Mouse (Mus musculus) left cerebral cortex, adult 11 months (tissue): ENCODE data around the gene Fes.
"Not testable (repeated sequence)": the region's sequence is repeated elsewhere in the genome, so short reads cannot be mapped to it uniquely, and the experiment has no call there.

Experiments
- DNase-seq: peaks from one replicate; pipeline ENCODE4 v3.0.0; 2022; ENCODE audit warnings: low spot score

The Fes gene

DNA sequence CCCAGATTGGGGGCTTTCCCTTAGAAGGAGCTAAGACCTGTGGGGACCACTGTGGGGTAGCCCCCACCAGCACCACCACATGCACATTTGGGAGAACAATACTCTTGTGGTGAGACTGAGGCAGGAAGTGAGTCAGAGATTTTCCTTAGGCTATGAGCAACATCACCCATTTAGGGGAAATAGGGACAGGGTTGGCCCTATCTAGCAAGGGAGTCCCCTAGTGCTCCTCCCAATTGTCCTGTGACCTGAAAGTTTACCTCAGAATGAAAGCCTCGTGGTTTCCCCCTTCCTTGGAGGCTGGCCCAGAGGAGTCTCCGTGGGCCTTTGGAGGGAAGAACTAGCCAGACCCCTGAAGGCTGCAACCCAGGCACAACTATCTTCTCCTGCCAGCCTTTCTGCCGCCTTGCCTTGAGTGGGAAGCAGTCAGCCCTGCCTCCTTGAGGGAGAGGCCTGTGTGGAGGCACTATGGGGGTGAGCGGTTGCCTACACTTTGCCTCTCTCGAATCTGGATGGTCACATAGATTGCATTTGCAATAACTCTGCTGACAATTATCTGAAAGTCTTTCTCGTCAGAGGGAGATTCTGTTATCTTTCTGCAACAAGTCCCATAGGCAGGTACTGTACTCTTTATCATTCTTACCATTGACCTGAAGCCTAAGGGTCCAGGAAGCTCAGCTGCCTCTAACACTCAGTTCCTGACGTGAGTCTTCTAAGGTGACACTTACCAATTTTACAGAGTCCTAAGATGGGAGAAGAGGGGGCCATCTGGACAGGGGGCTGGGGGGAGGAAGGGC is 16.6 kb upstream of the Fes start:
- no peak for DNase-seq

DNA sequence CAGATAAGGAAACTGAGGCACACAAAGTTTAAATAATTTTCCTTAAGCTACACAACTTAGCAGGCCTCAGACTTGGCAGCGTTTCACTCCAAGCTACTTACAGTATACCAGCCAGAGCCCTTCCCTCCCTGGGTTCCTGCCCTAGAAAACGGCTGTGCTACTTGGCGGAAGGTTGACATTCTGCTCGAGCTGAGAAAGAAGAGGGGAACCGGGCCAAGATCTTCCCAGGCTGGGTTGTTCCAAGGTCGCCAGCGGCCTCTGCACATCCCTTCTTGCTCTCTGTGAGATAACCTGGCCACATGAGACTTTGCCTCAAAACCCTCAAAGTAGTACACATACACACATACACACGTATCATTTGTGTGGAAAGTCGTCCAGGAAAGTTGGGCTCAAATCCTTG is 15.8 kb upstream of the Fes start:
- no peak for DNase-seq

DNA sequence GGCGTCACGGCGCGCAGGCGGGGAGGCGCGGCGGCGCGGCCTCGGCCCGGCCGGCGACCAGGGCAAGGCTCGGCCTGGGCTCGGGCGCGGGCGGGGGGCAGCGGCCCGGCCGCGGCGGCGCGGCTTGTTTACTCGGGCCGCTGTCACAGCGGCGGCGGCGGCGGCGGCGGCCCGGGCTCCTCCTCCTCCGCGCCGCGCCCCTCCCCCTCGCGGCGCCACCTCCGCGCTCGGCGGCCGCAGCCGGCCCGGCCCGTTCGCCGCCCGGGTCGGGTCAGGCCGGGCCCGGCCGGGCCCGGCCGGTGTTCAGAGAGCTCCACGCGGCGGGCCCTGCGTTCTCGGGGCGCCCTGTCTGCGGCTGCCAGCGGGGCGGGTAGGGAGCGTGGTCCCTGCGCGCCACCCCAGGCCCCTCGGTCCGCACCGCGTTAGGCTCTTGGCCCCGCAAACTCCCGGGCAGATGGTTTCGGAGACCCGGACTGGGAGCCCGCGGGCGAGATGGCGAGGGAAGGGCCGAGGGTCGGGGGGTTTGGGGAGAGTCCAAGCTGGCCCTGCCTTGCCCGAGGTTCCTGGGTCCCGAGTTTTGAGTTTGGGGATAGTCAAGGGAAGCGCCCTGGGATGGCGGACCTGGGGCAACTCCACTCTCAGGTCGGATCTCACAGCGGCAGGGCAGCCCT is 15.0 kb upstream of the Fes start:
- DNase-seq, result no peak

DNA sequence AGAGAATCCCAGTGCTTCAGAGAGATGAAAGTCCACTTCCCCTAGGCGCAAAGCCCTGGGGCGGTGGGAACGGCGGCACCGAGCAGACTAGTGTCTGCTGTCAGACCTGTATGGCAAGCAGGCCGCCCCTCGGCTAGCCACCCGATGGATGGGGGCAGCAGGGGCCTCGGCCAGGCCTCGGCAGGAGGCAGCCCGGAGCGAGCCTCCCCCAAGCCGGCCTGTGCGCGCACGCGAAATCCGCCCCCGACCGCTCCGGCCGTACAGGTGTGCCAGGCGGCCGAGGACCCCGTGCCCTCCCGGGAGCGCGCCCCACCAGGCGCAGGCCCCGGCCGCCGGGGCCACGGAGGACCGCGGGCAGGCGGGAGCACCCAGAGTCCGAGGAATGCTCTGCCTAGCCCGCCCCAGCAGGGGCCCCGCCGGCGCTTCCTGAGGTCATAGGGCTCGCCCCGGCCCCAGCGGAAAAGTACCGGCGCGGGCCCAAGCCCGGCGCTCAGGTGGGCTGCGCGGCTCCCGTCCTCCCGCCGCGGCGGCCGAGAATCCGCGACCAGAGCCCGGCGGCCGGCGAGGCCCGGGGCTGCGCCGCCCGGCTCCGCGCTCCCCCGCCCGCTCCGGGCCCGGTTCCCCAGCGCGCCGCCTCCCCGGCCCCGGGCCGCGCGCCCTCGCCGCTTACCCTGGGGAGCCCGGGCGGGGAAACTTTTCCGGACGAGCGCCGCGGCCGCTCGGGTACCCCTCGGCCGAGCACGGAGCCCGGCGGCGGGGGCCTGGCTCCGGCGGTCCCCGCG is 14.3 kb upstream of the Fes start:
- DNase-seq, result no peak

DNA sequence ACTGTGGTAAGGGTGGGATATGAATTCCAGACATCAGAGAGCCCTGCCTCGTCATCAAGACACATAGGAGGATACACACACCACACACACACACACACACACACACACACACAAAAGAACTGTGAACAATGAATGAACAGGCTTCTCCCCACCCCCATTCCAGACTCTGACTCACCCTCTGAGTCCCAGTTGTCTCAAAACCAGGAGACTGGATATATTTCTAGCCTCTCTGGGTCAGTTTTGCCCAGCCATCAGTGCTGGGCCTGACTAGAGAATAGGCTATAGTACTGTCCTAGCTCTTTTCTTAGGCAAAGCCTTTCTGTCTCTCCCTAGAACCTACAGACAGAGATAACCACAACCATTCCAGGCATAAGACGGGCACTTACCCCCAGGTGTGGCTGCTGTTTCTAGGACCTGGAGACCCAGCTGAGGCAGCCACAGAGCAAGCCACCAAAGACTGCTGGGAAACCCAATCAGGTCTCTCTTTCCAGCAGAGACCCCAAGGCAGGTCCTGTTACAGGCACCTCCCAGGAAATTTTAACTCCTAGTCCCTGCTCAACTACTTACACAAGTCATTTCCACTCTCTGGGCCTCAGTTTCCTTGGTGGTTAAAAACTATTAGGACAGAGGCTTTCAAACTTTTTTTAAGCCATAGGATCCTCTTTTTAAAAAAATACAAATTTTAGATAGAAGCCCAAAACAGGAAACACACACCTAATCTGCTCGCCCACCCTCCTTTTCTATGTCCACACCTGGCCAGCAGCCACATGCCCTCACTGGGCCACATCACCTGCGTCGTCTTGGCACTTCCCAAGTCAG is 13.5 kb upstream of the Fes start:
- no peak for DNase-seq

DNA sequence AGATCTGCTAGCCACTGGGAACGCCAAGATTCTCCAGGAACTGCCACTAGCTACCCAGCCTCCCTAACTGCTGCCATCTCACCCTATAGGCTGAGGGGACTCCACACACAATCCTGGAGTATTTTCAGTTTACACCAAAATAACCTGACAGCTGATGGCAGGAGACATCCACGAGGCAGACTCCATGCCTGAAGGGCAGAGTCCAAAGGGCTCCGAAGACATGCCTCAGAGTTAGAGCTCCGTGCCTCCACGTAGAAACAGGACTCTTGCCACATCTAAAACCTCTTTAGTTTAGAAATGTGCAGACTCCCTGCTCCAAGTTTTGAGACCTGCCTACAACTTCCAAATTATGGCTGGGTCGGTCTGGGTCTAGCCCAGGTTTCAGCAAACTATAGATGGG is 12.8 kb upstream of the Fes start:
- no peak for DNase-seq

DNA sequence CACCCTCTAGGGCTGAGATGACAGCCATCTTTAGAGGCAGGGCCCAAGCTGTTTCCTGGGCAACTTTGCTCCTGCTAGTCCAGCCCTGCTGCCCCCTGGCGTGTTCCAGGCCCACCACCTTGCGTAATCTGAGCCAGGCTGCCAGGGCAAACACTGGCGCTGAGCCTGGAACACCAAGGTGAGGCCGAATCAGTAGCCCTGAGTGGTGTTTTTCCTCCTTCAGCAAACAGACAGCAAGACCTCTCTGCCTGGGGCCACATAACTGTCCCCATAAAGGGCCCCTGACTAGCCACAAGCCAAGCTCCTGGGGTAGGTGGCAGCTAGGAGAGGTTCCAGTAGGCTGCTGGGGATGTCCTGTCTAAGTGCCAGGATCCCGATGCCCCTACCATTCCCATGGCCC is 12.4 kb upstream of the Fes start:
- DNase-seq, result no peak

DNA sequence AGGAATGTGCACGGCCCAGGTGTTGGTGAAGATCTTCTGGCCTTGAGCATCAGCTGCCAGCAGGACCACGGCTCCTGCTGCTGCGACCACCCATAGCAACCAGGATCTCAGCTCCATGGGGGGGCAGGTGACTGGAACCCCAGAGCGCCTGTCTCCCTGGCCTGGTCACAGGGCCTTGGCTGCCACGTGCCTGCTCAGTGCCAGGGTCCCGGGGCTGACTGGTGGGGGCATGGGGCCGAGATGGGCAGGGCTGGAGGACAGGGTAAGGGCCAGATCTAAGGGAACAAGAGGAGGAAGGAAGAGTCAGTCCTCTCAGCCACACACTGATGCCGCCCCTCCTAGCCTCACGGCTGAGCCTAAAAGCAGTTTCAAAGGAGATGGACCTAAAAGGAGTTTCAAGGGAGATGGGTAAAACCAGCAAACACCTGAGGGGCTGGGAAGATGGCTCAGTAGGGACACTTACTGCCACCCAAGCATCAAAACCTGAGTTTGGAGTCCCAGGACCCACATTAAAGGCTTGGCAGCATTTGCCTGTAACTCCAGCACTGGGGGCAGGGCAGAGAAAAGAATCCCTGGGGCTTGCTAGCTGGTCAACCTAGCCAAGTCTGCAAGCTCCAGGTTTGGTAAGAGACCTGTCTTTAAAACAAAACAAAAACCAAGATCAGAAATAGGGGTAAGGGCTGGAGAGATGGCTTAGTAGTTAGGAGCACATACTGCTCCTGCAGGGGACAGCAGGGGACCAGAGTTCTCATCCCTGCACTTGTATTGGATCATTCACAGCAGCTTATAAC is 11.1 kb upstream of the Fes start:
- no peak for DNase-seq

DNA sequence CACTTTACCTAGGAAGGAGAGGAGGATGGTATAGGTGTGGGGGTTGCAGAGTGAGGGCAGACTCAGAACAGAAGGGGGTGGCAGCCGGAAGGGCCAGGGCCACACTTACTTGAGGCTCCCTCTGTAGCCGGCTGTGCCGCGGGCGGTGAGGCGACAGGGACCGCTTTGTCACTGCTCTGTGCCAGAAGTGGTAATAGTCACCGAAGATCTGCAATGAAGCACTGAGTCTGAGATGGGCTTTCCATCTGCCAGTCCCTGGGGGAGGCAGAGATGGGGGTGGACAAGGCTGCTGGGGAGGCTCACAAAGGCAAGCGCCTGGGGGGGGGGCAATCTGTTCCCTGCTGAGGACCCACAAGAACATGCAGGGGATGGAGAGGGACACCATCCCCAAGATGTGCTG is 10.2 kb upstream of the Fes start:
- DNase-seq, result no peak

DNA sequence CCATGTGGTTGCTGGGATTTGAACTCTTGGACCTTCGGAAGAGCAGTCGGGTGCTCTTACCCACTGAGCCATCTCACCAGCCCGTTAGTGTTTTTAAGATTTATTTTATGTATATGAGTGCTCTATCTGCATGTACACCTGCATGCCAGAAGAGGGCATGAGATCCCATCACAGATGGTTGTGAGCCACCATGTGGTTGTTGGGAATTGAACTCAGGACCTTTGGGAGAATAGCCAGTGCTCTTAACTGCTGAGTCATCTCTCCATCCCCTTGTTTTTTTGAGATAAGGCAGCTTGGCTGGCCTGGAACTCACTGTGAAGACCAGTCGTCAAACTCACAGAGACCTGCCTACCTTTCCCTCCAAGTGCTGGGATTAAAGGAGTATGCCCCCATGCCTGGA is 8.7 kb upstream of the Fes start:
- not testable (repeated sequence) for DNase-seq

DNA sequence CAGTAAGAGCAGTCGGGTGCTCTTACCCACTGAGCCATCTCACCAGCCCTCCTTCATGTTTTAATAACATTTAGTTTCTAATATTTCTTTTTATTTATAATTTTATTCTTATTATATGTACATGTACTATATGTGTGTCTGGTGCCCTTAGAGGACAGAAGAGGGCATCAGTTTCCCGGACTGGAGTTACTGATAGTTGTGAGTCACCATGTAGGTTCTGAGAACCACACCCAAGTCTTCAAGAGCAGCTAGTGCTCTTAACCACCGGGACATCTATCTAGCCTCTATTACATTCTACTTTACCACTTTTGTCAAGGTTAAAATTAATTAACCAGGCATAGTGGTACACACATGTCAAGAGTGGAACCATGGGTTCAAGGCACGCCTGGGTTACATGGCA is 6.9 kb upstream of the Fes start:
- no peak for DNase-seq

DNA sequence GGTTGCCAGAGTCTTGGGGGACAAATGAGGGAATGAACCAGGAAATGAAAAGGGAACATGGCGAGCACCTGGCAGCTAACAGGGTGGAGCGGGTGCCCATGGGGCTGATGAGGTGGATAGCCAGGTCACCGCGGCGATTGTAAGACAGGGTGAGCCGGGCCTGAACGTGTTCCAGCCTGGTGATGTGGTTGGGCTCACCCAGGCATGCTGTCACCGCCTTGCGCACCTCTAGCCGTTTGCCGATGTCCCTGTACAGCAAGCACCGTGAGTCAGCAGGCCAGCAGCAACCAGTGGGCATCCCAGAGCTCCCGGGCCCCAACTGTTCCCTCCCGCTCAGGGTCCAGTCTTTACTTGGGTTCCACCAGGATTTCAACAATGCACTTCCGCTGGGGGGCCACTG is 4.4 kb upstream of the Fes start:
- DNase-seq, result no peak

DNA sequence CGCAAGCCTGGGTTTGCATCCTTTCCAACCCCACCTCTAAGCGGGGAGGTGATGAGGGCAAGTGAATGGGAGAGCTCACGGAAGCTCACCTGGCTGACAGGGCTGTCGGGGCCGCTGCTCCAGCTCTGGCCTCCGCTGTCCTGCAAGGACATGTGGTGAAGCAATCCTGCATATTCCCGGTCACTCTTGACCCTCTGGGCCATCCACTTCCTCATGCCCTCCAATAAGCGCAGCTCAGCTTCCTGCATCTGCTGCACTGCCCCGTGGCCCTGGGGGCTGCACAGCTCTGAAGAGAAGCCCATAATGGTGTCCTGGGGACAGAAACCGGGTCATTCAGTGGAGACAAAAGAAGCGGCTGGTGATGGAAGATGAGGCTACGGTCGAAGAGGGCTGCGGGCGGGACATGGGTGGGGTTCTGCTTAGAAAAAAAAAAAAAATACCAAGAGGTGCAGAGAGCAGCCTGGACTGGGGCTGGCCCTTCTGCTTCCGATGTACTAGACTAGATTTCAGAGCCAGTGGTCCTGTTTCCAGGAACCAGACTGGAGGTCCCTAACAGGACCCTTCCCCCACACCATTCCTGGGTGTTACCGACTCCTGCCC is 613 bp downstream of the Fes start:
- DNase-seq, result no peak

DNA sequence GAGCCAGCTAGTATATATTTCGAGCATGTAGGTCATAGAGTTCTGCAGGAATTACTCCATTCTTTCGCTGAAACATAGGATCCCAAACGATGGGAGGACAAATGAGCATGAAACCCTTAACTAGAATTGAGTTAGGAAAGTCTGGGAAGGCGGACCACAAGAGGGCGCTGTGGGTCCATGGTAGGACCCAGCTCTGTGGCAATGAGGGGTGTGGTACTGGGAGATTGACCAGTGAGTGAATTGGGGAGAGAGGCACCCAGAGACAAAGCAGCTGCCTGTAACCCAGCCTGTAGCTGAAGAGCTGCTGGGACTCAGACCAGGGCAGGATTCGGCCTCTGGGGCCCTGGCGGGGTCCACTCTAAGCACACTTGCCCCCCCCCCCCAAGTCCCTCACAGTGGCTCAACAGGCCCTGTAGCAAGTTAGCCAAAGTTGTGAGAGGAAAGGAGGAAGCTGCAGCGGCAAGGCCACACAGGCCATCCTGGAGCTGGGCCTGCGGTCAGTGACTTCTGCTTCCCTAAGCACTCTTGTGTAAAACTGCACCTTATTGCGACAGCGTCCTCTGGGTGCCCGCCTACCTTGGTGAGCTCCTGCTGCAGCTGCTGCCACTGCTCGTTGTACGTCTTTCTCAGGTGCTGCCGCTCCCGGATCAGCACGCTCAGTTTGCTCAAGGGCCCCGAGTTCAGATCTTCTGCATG is 1.4 kb downstream of the Fes start:
- no peak for DNase-seq

DNA sequence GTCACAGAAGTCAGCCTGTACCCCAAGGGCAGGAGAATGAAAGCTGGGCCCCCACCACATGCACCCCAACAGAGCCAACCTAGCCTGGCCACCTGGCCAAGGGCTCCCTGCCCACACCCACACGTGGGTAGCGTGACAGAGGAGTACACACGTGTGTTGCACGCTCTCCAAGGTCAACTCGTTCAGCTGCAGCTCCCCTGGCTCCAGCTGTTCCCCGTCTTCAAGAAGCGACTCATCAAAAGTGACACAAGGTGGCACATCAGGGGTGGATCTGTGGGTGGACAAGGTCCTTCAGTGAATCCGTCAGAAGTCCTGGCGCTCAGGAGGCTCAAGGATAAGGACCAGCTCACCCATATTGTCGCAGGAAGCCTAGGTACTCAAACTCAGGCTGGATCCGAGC is 4.8 kb downstream of the Fes start:
- DNase-seq, result no peak

DNA sequence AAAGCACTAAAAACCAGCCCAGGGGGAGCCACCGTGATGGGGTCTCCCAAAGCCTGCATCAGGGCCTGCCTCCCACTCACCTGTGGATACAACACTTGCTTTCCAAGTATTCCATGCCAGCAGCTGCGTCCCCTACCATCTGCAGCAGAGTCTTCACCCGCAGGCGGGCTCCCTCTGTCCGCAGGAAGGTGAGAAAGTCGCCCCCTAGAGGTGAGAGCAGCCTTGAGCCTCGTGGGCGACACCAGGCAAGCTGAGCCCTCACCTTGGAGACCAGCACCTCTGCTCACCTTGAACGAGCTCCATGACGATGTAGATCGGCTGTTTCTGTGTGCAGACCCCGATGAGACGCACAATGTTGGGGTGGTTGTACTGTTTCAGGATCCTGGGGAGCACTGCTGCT is 8.2 kb downstream of the Fes start:
- DNase-seq, result no peak

DNA sequence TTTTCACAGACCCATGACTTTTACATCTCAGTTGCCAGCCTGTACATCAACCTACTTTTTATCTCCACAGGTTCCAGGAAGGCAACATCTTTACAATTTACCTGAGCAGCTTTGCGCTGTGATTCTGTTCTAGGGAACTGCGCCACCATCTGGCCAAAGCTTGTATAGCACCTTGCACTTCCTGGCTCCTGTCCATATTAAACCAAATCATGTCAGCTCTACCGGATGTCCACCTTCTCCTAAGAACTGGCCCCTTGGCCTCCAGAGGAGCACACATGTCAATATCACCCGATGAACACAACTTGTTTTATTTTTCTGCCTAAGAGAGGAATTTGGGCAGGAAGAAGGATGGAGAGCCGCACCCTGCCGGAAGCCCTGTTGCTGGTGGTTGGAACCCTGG is 10.3 kb downstream of the Fes start:
- DNase-seq, result no peak

DNA sequence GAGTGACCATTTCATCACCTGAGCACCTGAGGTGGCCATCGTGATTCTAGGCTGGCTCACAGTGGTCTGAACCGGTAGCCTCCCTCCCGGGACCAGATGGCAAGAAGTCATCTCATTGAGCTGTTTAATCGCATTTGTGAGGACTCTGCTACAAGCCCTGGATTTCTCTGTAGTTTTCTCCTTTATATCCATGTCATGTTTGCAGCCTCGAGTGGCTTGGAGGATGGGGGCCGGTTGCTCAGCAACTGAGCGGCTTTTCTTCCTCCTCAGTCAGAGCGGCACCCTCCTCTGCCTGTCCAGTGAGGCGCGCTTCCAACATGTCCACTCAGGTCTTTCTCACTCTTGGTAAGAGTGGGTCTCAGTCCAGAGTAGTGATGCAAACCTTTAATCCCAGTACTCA is 11.6 kb downstream of the Fes start:
- no peak for DNase-seq

DNA sequence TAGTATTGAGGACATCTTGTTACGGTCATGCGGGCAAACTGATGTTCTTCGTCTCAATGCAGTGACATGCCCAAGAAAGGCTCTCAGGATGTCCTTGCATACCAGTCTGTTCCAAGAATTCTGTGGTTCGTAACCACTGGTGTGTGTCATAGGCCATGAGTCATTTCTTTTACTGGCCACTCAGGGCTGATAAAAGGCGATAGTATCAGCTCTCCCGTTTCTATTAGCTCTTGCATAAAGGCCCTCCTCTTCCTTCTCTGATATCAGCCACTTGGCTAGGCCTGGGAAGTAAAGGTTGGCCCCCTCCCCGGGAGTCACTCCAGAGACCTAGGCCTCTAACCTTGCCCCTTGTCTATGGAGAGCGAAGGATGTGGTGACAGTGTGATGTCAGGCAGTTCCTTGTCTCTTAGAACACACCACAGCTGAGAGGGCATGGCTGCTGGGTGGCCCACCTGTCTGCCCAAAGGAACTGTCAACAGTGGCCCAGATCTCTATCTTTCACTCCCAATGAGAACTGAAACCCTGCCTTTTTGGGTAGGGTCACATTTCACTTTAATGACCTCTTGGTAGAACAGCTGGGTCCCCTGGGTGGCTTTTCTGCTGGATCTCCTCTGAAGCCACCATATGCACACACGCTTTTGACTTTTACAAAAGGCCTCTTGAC is 12.2 kb downstream of the Fes start:
- no peak for DNase-seq

DNA sequence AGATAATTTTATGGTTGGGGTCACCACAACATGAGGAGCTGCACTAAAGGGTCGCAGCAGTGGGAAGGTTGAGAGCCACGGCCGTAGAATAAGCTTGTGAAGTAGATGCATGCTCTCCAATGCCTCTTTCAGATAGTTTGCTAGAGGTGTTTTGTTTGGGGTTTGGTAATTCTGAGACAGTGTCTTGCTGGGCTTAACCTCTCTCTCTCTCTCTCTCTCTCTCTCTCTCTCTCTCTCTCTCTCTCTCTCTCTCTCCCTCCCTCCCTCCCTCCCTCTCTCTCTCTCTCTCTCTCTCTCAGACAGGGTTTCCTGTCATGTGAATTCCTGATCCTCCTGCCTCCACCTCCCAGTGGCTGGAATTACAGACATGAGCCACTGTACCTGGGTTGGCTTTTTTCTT is 13.0 kb downstream of the Fes start:
- no peak for DNase-seq
